Mouse (Mus musculus) ES-E14 (cell line): ENCODE measurements at regions not wholly inside any gene's neighbourhood (a gene's known extent, or its start where the extent isn't known, plus 50 kb on each side); places are given as distances from the start of the nearest gene placed in this dataset.

Source experiments
- DNase-seq: peaks from one replicate; pipeline ENCODE4 v3.0.0-alpha.2; 2013; ENCODE audit warnings: low read depth, low spot score
- H3K27ac ChIP-seq: 2 replicates; pipeline ENCODE4 v1.5.1; 2012; ENCODE audit warnings: low read depth, mild to moderate bottlenecking, low read length, moderate library complexity, mixed read lengths; ENCODE audit not compliant: poor library complexity, insufficient read depth, severe bottlenecking
- H3K36me3 ChIP-seq: 2 replicates; pipeline ENCODE4 v1.6.1; 2012; ENCODE audit warnings: mild to moderate bottlenecking, low read length, moderate library complexity, mixed read lengths; ENCODE audit not compliant: control insufficient read depth, poor library complexity, insufficient read depth, severe bottlenecking
- H3K4me1 ChIP-seq, 2 experiments: fragments of 150-350 bp in 1 of 2; sonication (generic) in 1 of 2; 2 replicates each; pipeline ENCODE4 v1.6.1; 2012; ENCODE audit warnings: low read length in 2 of 2, mild to moderate bottlenecking in 1 of 2, mixed read lengths in 1 of 2; ENCODE audit not compliant: control insufficient read depth in 2 of 2, insufficient read depth in 2 of 2, poor library complexity in 1 of 2
- H3K4me3 ChIP-seq, 2 experiments: fragments of 150-350 bp in 1 of 2; sonication (generic) in 1 of 2; 2 replicates each; pipeline ENCODE4 v1.5.1; 2012; ENCODE audit warnings: low read length in 2 of 2, low read depth in 1 of 2, mild to moderate bottlenecking in 1 of 2, mixed read lengths in 1 of 2; ENCODE audit not compliant: insufficient read depth in 1 of 2, poor library complexity in 1 of 2, severe bottlenecking in 1 of 2
- H3K9ac ChIP-seq: 2 replicates; pipeline ENCODE4 v1.6.1; 2012; ENCODE audit warnings: low read depth, mild to moderate bottlenecking, low read length, mixed read lengths; ENCODE audit not compliant: poor library complexity, insufficient read depth, severe bottlenecking
- H3K9me3 ChIP-seq: fragments of 150-350 bp; sonication (generic); 2 replicates; pipeline ENCODE4 v1.6.1; 2012; ENCODE audit warnings: low read depth, mild to moderate bottlenecking, low read length; ENCODE audit not compliant: control insufficient read depth, insufficient read depth
- CHD2 ChIP-seq: IDR thresholded peaks from 2 replicates; pipeline ENCODE4 v1.6.1; 2014; ENCODE audit warnings: mild to moderate bottlenecking, low read depth, low read length, inconsistent platforms
- HCFC1 ChIP-seq: IDR thresholded peaks from 2 replicates; pipeline ENCODE4 v1.6.1; 2012; ENCODE audit warnings: low read length, inconsistent platforms, borderline replicate concordance; ENCODE audit not compliant: insufficient read depth
- MAFK ChIP-seq: IDR thresholded peaks from 2 replicates; pipeline ENCODE4 v1.6.1; 2014; ENCODE audit warnings: mild to moderate bottlenecking, low read depth, low read length, inconsistent platforms; ENCODE audit not compliant: insufficient read depth
- ZC3H11A ChIP-seq: IDR thresholded peaks from 2 replicates; pipeline ENCODE4 v1.6.1; 2012; ENCODE audit warnings: low read depth, mild to moderate bottlenecking, inconsistent platforms, low read length, borderline replicate concordance
- ZNF384 ChIP-seq: IDR thresholded peaks from 2 replicates; pipeline ENCODE4 v1.6.1; 2012; ENCODE audit warnings: low read depth, low read length, inconsistent platforms
- in situ Hi-C, 2 experiments: fragments of 600-800 bp; cut with MboI; formaldehyde crosslinking; loops; one replicate each; pipeline ENCODE4 v1.15.1; 2025; ENCODE audit warnings: low sequenced_read_pairs in 2 of 2, inconsistent platforms in 1 of 2; ENCODE audit not compliant: unreplicated experiment in 2 of 2

GRCm38 (mm10) chr16:51722682-51723081 lies 308.3 kb upstream of the Cblb start:
- H3K9ac ChIP-seq = no peak overlapping the region
- H3K36me3 ChIP-seq = no peaks in the 10 kb centered on the region
- H3K27ac ChIP-seq = no peak overlapping the region
- TF ChIP-seq ZC3H11A (no peak), CHD2 (no peak), HCFC1 (no peak), MAFK (no peak), ZNF384 (no peak)
- no peak for DNase-seq
- in situ Hi-C loops = no loop called here
- no peaks in the 10 kb centered on the region for H3K4me1 ChIP-seq
- no peaks in the 10 kb centered on the region for H3K9me3 ChIP-seq
- no peak overlapping the region for H3K4me3 ChIP-seq

GRCm38 (mm10) chr16:51741875-51742274 lies 289.1 kb upstream of the Cblb start:
- TF ChIP-seq CHD2 (no peak), HCFC1 (no peak), ZC3H11A (no peak), ZNF384 (no peak), MAFK (no peak)
- Histone ChIP-seq H3K4me1 (no peaks in the 10 kb centered on the region), H3K4me3 (no peak overlapping the region), H3K9me3 (no peaks in the 10 kb centered on the region), H3K27ac (no peak overlapping the region), H3K36me3 (no peaks in the 10 kb centered on the region), H3K9ac (no peak overlapping the region)
- in situ Hi-C loops = no loop called here
- no peak for DNase-seq

- Histone ChIP-seq H3K4me1 (no peaks in the 10 kb centered on the region), H3K36me3 (no peaks in the 10 kb centered on the region), H3K4me3 (no peak overlapping the region), H3K9me3 (no peaks in the 10 kb centered on the region), H3K9ac (no peak overlapping the region), H3K27ac (no peak overlapping the region)
- TF ChIP-seq CHD2 = no peak
- no peak for TF ChIP-seq MAFK
- TF ChIP-seq ZC3H11A = no peak
- no peak for TF ChIP-seq ZNF384
- no peak for DNase-seq
- in situ Hi-C loops = no loop called here
Observed at GRCm38 (mm10) chr16:51751878-51752277, 279.1 kb upstream of the Cblb start.

GRCm38 (mm10) chr16:51758361-51759227 lies 272.4 kb upstream of the Cblb start:
- Histone ChIP-seq H3K36me3 (no peaks in the 10 kb centered on the region), H3K9ac (no peak overlapping the region), H3K4me3 (no peak overlapping the region), H3K4me1 (no peaks in the 10 kb centered on the region), H3K27ac (no peak overlapping the region), H3K9me3 (no peaks in the 10 kb centered on the region)
- in situ Hi-C loops = no loop called here
- no peak for TF ChIP-seq ZC3H11A
- no peak for TF ChIP-seq ZNF384
- TF ChIP-seq HCFC1 = no peak
- no peak for TF ChIP-seq MAFK
- TF ChIP-seq CHD2 = no peak
- no peak for DNase-seq
